Mouse (Mus musculus): Measurements from ENCODE around the gene Nudcd3.

- TF ChIP-seq CTCF (IDR thresholded peaks at IDR 0.05; ENCODE audit: borderline replicate concordance, insufficient read depth, low read depth, low read length): no peak
- TF ChIP-seq POLR2A (IDR thresholded peaks at IDR 0.05; ENCODE audit: borderline replicate concordance, insufficient read depth, low read length): no peak
Measured at GRCm38 (mm10) chr11:6177781-6178420, 22.3 kb downstream of the Nudcd3 start.

All from cerebellum, adult 2 months (tissue).